Mouse (Mus musculus): ENCODE measurements around the gene Rorb. TPM values are rescaled to one million over a fixed set of nuclear protein-coding genes. Genes with fewer than 3 reads are reported as not detected.

The Rorb gene
- total and polyA plus RNA-seq, 3 experiments = not detected

DNA sequence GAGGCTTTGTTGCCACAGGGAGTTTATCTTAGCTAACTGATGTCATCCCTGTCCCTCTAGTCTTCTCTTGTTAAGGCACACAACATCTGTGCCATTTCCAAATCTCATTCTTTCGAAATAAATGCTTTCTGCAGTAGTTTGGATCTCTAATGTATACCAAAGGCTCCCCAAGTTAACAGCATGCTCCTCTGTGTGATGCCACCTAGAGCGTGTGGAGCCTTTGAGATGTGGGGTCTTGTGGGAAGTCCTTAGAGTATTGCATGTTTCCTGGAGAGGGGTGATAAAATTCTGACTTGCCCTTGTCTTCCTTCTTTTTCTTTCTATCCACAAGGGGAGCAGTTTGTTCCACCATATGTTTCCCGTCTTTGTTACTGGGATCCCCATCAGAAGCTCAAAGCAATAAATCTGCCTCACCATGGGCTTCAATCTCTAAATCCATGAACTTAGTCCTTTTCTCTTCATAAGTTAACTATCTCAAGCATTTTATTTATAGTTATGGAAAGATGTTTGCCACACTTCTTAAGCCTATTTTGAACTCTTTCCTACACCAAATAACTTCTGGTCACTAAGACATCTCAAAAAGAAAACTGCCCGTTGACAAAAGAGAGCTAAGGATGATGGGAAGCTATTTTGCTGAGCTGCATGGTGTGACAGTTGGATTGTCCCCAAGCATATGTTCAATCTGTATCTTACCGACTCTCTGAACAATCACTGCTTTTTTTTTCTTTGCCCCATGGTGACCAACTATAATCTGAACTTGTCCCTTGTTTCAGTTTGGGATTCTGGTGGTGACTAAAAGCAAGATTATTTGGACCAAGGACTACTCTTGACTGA is 76.3 kb downstream of the Rorb start:
- no peak overlapping the region for H3K27ac ChIP-seq (ENCODE audit: insufficient read depth, low read depth)
- H3K4me3 ChIP-seq (replicated peaks in 1 of 3; ENCODE audit: low read depth in 2 of 3, low read length in 2 of 3, poor library complexity in 1 of 3) = no peak overlapping the region
- no peaks in the 10 kb centered on the region for H3K9me3 ChIP-seq (replicated peaks; ENCODE audit: low read length)
- dilution Hi-C loops (cut with MboI; ENCODE audit: extremely low pct_ligation_motif_present, extremely low pct_unique_long_range_greater_than_20kb, low sequenced_read_pairs) = no loop called here
- no peak overlapping the region for H3K4me2 ChIP-seq (ENCODE audit: insufficient read depth, low read depth, poor library complexity, severe bottlenecking)
- in situ Hi-C loops (cut with MboI; ENCODE audit: low pct_ligation_motif_present, low pct_unique_long_range_greater_than_20kb, low sequenced_read_pairs) = no loop called here
- H3K36me3 ChIP-seq (replicated peaks in 1 of 2; ENCODE audit: control insufficient read depth in 1 of 2, insufficient read depth in 1 of 2, low read length in 1 of 2) = no peaks in the 10 kb centered on the region
- no peaks in the 10 kb centered on the region for H3K4me1 ChIP-seq (ENCODE audit: control insufficient read depth in 1 of 2, insufficient read depth in 2 of 2)
- TF ChIP-seq POLR2AphosphoS2 (IDR thresholded peaks at IDR 0.05; ENCODE audit: low read depth, low read length) = no peak
- no peak for DNase-seq (ENCODE audit: extremely low read depth)
- no peaks in the 10 kb centered on the region for H3K79me2 ChIP-seq (replicated peaks; ENCODE audit: control insufficient read depth, extremely low read depth, insufficient read depth, poor library complexity, severe bottlenecking)
- H3K9ac ChIP-seq (ENCODE audit: insufficient read depth, low read depth) = no peak overlapping the region
- H3K27me3 ChIP-seq (replicated peaks) = no peaks in the 10 kb centered on the region

DNA sequence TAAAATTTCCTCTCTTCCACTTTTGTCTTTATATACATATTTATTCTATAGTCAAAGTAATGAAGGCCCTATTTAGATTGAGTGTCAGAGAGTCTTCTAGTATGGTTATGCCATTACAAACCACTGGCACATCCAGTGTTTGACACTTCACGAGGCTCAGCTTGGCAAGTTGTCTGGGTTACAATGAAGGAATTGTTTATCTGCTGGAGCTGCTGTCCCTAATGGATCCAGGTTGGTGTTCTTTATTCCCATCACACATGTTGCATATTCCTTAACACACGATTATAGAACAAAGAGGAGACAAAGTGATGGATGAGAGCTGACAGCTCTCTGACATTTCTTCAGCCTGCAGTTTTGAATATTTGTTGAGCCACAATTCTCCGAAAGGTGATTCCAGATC is 77.0 kb downstream of the Rorb start:
- Histone ChIP-seq H3K9me3 (replicated peaks; ENCODE audit: low read length) (no peaks in the 10 kb centered on the region), H3K36me3 (replicated peaks in 1 of 2; ENCODE audit: control insufficient read depth in 1 of 2, insufficient read depth in 1 of 2, low read length in 1 of 2) (no peaks in the 10 kb centered on the region), H3K4me2 (ENCODE audit: insufficient read depth, low read depth, poor library complexity, severe bottlenecking) (no peak overlapping the region), H3K9ac (ENCODE audit: insufficient read depth, low read depth) (no peak overlapping the region), H3K27ac (ENCODE audit: insufficient read depth, low read depth) (no peak overlapping the region), H3K4me1 (ENCODE audit: control insufficient read depth in 1 of 2, insufficient read depth in 2 of 2) (no peaks in the 10 kb centered on the region), H3K4me3 (replicated peaks in 1 of 3; ENCODE audit: low read depth in 2 of 3, low read length in 2 of 3, poor library complexity in 1 of 3) (no peak overlapping the region), H3K27me3 (replicated peaks) (no peaks in the 10 kb centered on the region), H3K79me2 (replicated peaks; ENCODE audit: control insufficient read depth, extremely low read depth, insufficient read depth, poor library complexity, severe bottlenecking) (no peaks in the 10 kb centered on the region)
- in situ Hi-C loops (cut with MboI; ENCODE audit: low pct_ligation_motif_present, low pct_unique_long_range_greater_than_20kb, low sequenced_read_pairs) (no loop called here), dilution Hi-C loops (cut with MboI; ENCODE audit: extremely low pct_ligation_motif_present, extremely low pct_unique_long_range_greater_than_20kb, low sequenced_read_pairs) (no loop called here)
- no peak for DNase-seq (ENCODE audit: extremely low read depth)
- no peak for TF ChIP-seq NELFE (IDR thresholded peaks at IDR 0.05; ENCODE audit: low read depth, low read length)
- no peak for TF ChIP-seq RCOR1 (conservative IDR thresholded peaks at IDR 0.05; ENCODE audit: low read depth, low read length)
- TF ChIP-seq JUN (IDR thresholded peaks at IDR 0.05; ENCODE audit: insufficient read depth, low read depth, low read length) = no peak
- TF ChIP-seq SMC3 (IDR thresholded peaks at IDR 0.05; ENCODE audit: low read depth, low read length) = no peak
- TF ChIP-seq CTCF (conservative IDR thresholded peaks at IDR 0.05 in 1 of 2, IDR thresholded peaks at IDR 0.05 in 1 of 2; ENCODE audit: low read depth in 2 of 2, low read length in 2 of 2) = no peak
- TF ChIP-seq IRF4 (IDR thresholded peaks at IDR 0.05; ENCODE audit: low read depth, low read length) = no peak
- no peak for TF ChIP-seq POLR2A (IDR thresholded peaks at IDR 0.05; ENCODE audit: low read depth, low read length)
- no peak for TF ChIP-seq POLR2AphosphoS2 (IDR thresholded peaks at IDR 0.05; ENCODE audit: low read depth, low read length)
- no peak for TF ChIP-seq CHD2 (IDR thresholded peaks at IDR 0.05; ENCODE audit: low read length)
- TF ChIP-seq ZC3H11A (IDR thresholded peaks at IDR 0.05; ENCODE audit: low read depth, low read length) = no peak
- TF ChIP-seq USF2 (conservative IDR thresholded peaks at IDR 0.05; ENCODE audit: low read depth, low read length) = no peak
- TF ChIP-seq MAZ (IDR thresholded peaks at IDR 0.05; ENCODE audit: low read depth, low read length) = no peak

DNA sequence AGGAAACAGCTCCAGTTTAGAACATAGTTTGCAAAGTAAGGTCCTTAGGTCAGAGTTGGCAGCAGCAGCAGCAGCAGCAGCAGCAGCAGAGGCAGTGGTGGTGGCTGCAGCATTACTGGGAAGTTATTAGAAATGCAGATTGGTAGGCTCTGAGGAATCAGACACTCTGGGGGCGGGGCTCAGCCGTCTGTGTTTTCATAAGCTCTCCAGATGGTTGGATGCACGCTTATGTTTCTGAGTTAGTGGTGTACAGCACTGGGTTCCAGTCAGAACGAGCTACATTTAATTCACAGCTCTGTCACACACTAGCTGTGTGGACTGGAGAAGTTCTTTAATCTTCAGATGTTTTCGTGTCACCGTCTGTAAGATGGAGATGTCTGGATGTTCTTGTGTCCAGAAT is 105.9 kb downstream of the Rorb start:
- dilution Hi-C loops (cut with MboI; ENCODE audit: extremely low pct_ligation_motif_present, extremely low pct_unique_long_range_greater_than_20kb, low sequenced_read_pairs) (no loop called here), in situ Hi-C loops (cut with MboI; ENCODE audit: low pct_ligation_motif_present, low pct_unique_long_range_greater_than_20kb, low sequenced_read_pairs) (no loop called here)
- Histone ChIP-seq H3K27ac (ENCODE audit: insufficient read depth, low read depth) (no peak overlapping the region), H3K4me3 (replicated peaks in 1 of 3; ENCODE audit: low read depth in 2 of 3, low read length in 2 of 3, poor library complexity in 1 of 3) (no peak overlapping the region), H3K79me2 (replicated peaks; ENCODE audit: control insufficient read depth, extremely low read depth, insufficient read depth, poor library complexity, severe bottlenecking) (no peaks in the 10 kb centered on the region), H3K4me2 (ENCODE audit: insufficient read depth, low read depth, poor library complexity, severe bottlenecking) (no peak overlapping the region), H3K4me1 (ENCODE audit: control insufficient read depth in 1 of 2, insufficient read depth in 2 of 2) (no peaks in the 10 kb centered on the region), H3K36me3 (replicated peaks in 1 of 2; ENCODE audit: control insufficient read depth in 1 of 2, insufficient read depth in 1 of 2, low read length in 1 of 2) (no peaks in the 10 kb centered on the region), H3K9ac (ENCODE audit: insufficient read depth, low read depth) (no peak overlapping the region), H3K27me3 (replicated peaks) (no peaks in the 10 kb centered on the region), H3K9me3 (replicated peaks; ENCODE audit: low read length) (no peaks in the 10 kb centered on the region)
- TF ChIP-seq MAZ (IDR thresholded peaks at IDR 0.05; ENCODE audit: low read depth, low read length) = no peak
- TF ChIP-seq TCF12 (IDR thresholded peaks at IDR 0.05; ENCODE audit: low read depth, low read length) = no peak
- TF ChIP-seq CTCF (conservative IDR thresholded peaks at IDR 0.05 in 1 of 2, IDR thresholded peaks at IDR 0.05 in 1 of 2; ENCODE audit: low read depth in 2 of 2, low read length in 2 of 2) = no peak
- TF ChIP-seq JUND (conservative IDR thresholded peaks at IDR 0.05; ENCODE audit: low read depth, low read length) = no peak
- DNase-seq (ENCODE audit: extremely low read depth) = no peak

Measured in CH12.LX (cell line).